Mouse (Mus musculus) layer of hippocampus, adult 8-10 months (tissue): ENCODE measurements around the gene Gpbp1l1. TPM values are rescaled to one million over a fixed set of nuclear protein-coding genes. Genes with fewer than 3 reads are reported as not detected.

Source experiments
- DNase-seq, 2 experiments: peaks; one replicate each; pipeline ENCODE4 v3.0.0; 2022; ENCODE audit warnings: low spot score in 2 of 2
- total RNA-seq, 4 experiments: library from RNA; stranded (reverse); gene quantifications; 2 replicates each; pipeline ENCODE4 v1.2.4; 2022

Gpbp1l1 gene
- total RNA-seq, 4 experiments from 2014 or later, result 44.5 to 56.0 (median 50.0) TPM

- DNase-seq, result no peak
These were observed 77.7 kb downstream of the Gpbp1l1 start for GRCm38 (mm10) chr4:116635197-116635596.

- DNase-seq, result no peak
These were observed 81.4 kb downstream of the Gpbp1l1 start for GRCm38 (mm10) chr4:116638821-116639220.

- no peak for DNase-seq
These were observed 84.6 kb downstream of the Gpbp1l1 start for GRCm38 (mm10) chr4:116642071-116642470.

Other genes with a start within 250 kb of the Gpbp1l1 start
- gene Mast2, start 93.5 kb upstream of the Gpbp1l1 start, total RNA-seq, result 100 to 1,000 TPM in 2 of 4 experiments, 10 to 100 TPM in 2; 80.6 to 106 (median 96.1) TPM
- 10 to 100 TPM; 18.1 to 19.8 (median 19.0) TPM for gene Ipp, start 50.1 kb upstream of the Gpbp1l1 start, total RNA-seq
- gene Tmem69, start 1.7 kb upstream of the Gpbp1l1 start, total RNA-seq, result 10 to 100 TPM; 10.1 to 15.6 (median 14.4) TPM
- 1 to 10 TPM; 4.7 to 7.1 (median 5.7) TPM for gene Ccdc17, start 39.0 kb downstream of the Gpbp1l1 start, total RNA-seq
- 10 to 100 TPM; 21.4 to 36.0 (median 28.5) TPM for gene Nasp, start 70.3 kb downstream of the Gpbp1l1 start, total RNA-seq
- 100 to 1,000 TPM; 403 to 423 (median 409) TPM for gene Akr1a1, start 94.0 kb downstream of the Gpbp1l1 start, total RNA-seq
- 100 to 1,000 TPM; 181 to 205 (median 195) TPM for gene Prdx1, start 127.9 kb downstream of the Gpbp1l1 start, total RNA-seq
- 10 to 100 TPM; 15.4 to 20.4 (median 17.5) TPM for gene Mmachc, start 150.7 kb downstream of the Gpbp1l1 start, total RNA-seq
- gene Ccdc163, start 150.9 kb downstream of the Gpbp1l1 start, total RNA-seq, result 1 to 10 TPM; 4.9 to 8.9 (median 6.2) TPM
- gene Tesk2, start 163.3 kb downstream of the Gpbp1l1 start, total RNA-seq, result 1 to 10 TPM; 4.1 to 5.9 (median 4.7) TPM
- gene Toe1, start 250.0 kb downstream of the Gpbp1l1 start, total RNA-seq, result 10 to 100 TPM; 11.3 to 16.1 (median 14.0) TPM